Mouse (Mus musculus): Measurements from ENCODE around the gene Atf7. TPM values are rescaled to one million over a fixed set of nuclear protein-coding genes. Genes with fewer than 3 reads are reported as not detected.

Atf7 gene
- total RNA-seq, 2 experiments from 2014 or later: 19.9 to 44.4 TPM

GRCm38 (mm10) chr15:102505073-102505769 is 120.0 kb downstream of the Atf7 start:
- no peak for ATAC-seq (replicated peaks; ENCODE audit: low FRiP score, poor library complexity, severe bottlenecking)

- no peak for ATAC-seq (replicated peaks; ENCODE audit: low FRiP score, poor library complexity, severe bottlenecking)
Observed at GRCm38 (mm10) chr15:102503924-102504782, 121.1 kb downstream of the Atf7 start.

- no peak for ATAC-seq (replicated peaks; ENCODE audit: low FRiP score, poor library complexity, severe bottlenecking)
Observed at GRCm38 (mm10) chr15:102503447-102503846, 121.8 kb downstream of the Atf7 start, which contains the start of gene Gm10337. Gene Gm10337, plus strand, starts transcription at chr15:102503722.

- ATAC-seq (replicated peaks; ENCODE audit: low FRiP score, poor library complexity, severe bottlenecking): no peak
Observed at GRCm38 (mm10) chr15:102502254-102502840, 122.9 kb downstream of the Atf7 start.

GRCm38 (mm10) chr15:102501084-102501814 is 124.0 kb downstream of the Atf7 start:
- ATAC-seq (replicated peaks; ENCODE audit: low FRiP score, poor library complexity, severe bottlenecking): no peak

GRCm38 (mm10) chr15:102500479-102500878 is 124.8 kb downstream of the Atf7 start:
- no peak for ATAC-seq (replicated peaks; ENCODE audit: low FRiP score, poor library complexity, severe bottlenecking)

- no peak for ATAC-seq (replicated peaks; ENCODE audit: low FRiP score, poor library complexity, severe bottlenecking)
Observed at GRCm38 (mm10) chr15:102499851-102500250, 125.4 kb downstream of the Atf7 start.

GRCm38 (mm10) chr15:102499370-102499769 is 125.9 kb downstream of the Atf7 start:
- no peak for ATAC-seq (replicated peaks; ENCODE audit: low FRiP score, poor library complexity, severe bottlenecking)

DNA sequence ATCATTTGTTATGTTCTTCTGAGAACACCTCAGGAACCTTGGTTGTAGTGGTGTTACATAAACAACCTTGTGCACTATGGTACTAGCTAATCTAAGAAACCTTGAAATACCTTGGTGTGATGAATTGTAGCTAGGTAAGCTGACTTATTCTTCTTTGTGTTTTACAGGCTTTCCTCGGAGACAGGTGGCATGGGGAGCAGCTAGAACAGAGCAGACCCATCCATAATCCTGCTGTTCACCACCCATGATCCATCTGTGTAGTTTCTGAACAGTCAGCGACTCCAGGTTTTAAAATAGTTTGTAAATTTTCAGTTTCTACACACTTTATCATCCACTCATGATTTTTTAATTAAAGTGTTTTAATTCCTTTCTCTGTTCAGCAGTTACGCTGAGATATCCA is 126.9 kb downstream of the Atf7 start:
- ATAC-seq (replicated peaks; ENCODE audit: low FRiP score, poor library complexity, severe bottlenecking): no peak

DNA sequence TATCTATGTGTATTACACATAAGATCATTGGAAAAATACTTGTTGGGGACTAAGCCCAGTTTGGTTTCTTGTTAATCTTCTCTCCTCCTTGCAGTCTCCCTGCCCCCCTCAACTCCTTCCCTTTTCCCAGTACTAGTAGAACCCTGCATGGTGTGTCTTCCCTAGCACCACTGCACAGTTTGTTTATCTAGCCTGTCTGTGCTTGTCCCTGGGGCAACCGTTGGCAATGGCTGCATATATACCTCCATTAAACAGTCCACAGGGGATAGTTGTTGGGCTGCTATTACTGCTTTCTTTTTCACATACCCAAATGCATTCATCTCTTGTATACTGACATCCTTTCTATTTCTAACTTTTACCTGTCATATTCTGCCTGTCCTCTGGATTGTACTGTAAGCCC is 137.6 kb downstream of the Atf7 start:
- no peak for ATAC-seq (replicated peaks; ENCODE audit: low FRiP score, poor library complexity, severe bottlenecking)

GRCm38 (mm10) chr15:102485853-102486252 is 139.4 kb downstream of the Atf7 start:
- ATAC-seq (replicated peaks; ENCODE audit: low FRiP score, poor library complexity, severe bottlenecking): 0 out of 2 replicates have a peak, but pooled peaks have one; percentile 35

DNA sequence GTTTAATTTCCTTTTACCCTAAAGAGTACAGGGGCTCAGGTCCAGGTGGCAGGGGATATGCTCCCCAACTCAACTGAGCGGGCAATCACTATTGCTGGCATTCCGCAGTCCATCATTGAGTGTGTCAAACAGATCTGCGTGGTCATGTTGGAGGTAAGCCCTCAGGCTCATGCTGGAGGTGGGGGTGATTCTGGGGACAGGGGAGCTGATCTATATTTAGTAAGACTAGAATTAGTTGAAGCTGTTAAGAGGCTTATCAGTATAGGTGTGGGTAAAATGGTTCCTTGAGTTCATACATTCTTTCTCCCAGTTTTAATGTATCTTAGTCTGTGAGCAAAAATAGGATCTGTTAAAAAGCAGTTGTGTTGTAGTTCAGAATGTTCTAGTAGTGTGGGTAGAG is 142.1 kb downstream of the Atf7 start:
- ATAC-seq (replicated peaks; ENCODE audit: low FRiP score, poor library complexity, severe bottlenecking): no peak

Other genes starting within 250 kb of the Atf7 start
- gene Sp1, start 219.3 kb downstream of the Atf7 start, total RNA-seq (2015; ENCODE audit: low replicate concordance): 42.2 and 66.3 TPM in 2 replicates
- gene Sp1, start 219.3 kb downstream of the Atf7 start, total RNA-seq (2017; ENCODE audit: low replicate concordance): 20.2 and 23.1 TPM in 2 replicates
- gene Amhr2, start 180.1 kb downstream of the Atf7 start, total RNA-seq (2015; ENCODE audit: low replicate concordance): not detected in 2 replicates
- gene Amhr2, start 180.1 kb downstream of the Atf7 start, total RNA-seq (2017; ENCODE audit: low replicate concordance): not detected in 2 replicates
- 70.9 and 84.4 TPM in 2 replicates for gene Prr13, start 166.4 kb downstream of the Atf7 start, total RNA-seq (2015; ENCODE audit: low replicate concordance)
- gene Prr13, start 166.4 kb downstream of the Atf7 start, total RNA-seq (2017; ENCODE audit: low replicate concordance): 37.6 and 64.5 TPM in 2 replicates
- gene Pcbp2, start 154.9 kb downstream of the Atf7 start, total RNA-seq (2015; ENCODE audit: low replicate concordance): 252 and 321 TPM in 2 replicates
- gene Pcbp2, start 154.9 kb downstream of the Atf7 start, total RNA-seq (2017; ENCODE audit: low replicate concordance): 85.4 and 91.0 TPM in 2 replicates
- gene Gm10337, start 121.7 kb downstream of the Atf7 start, total RNA-seq (2015; ENCODE audit: low replicate concordance): not detected in 2 replicates
- not detected in 2 replicates for gene Gm10337, start 121.7 kb downstream of the Atf7 start, total RNA-seq (2017; ENCODE audit: low replicate concordance)
- gene Map3k12, start 108.4 kb downstream of the Atf7 start, total RNA-seq (2015; ENCODE audit: low replicate concordance): not detected in 2 replicates
- 0.34 and 1.1 TPM in 2 replicates for gene Map3k12, start 108.4 kb downstream of the Atf7 start, total RNA-seq (2017; ENCODE audit: low replicate concordance)
- gene Tarbp2, start 107.3 kb downstream of the Atf7 start, total RNA-seq (2015; ENCODE audit: low replicate concordance): 3.5 and 7.3 TPM in 2 replicates
- gene Tarbp2, start 107.3 kb downstream of the Atf7 start, total RNA-seq (2017; ENCODE audit: low replicate concordance): 9.6 and 13.5 TPM in 2 replicates
- gene Npff, start 100.5 kb downstream of the Atf7 start, total RNA-seq (2015; ENCODE audit: low replicate concordance): 4.6 TPM in 1 of 2 replicates, not detected in the other
- 5.9 TPM in 1 of 2 replicates, not detected in the other for gene Npff, start 100.5 kb downstream of the Atf7 start, total RNA-seq (2017; ENCODE audit: low replicate concordance)
- gene Gm28047, start 397 bp downstream of the Atf7 start, total RNA-seq (2015; ENCODE audit: low replicate concordance): not detected in 2 replicates
- gene Gm28047, start 397 bp downstream of the Atf7 start, total RNA-seq (2017; ENCODE audit: low replicate concordance): not detected in 2 replicates
- gene Atp5g2, start 46.9 kb upstream of the Atf7 start, total RNA-seq (2015; ENCODE audit: low replicate concordance): 22.6 and 29.2 TPM in 2 replicates
- gene Atp5g2, start 46.9 kb upstream of the Atf7 start, total RNA-seq (2017; ENCODE audit: low replicate concordance): 9.0 and 15.5 TPM in 2 replicates
- 122 and 194 TPM in 2 replicates for gene Calcoco1, start 96.7 kb upstream of the Atf7 start, total RNA-seq (2015; ENCODE audit: low replicate concordance)
- 216 and 452 TPM in 2 replicates for gene Calcoco1, start 96.7 kb upstream of the Atf7 start, total RNA-seq (2017; ENCODE audit: low replicate concordance)